Mouse (Mus musculus) hindbrain, embryonic 16.5 days (tissue): ENCODE data around the gene Lbx1. TPM values are rescaled to one million over a fixed set of nuclear protein-coding genes. Genes with fewer than 3 reads are reported as not detected.
A peak's percentile ranks its signal among the peaks of the same experiment; 100 is the strongest.

Experiments
- ATAC-seq: fragments of 200-750 bp; cut with Nextera tagmentation; 2 replicates; pipeline ENCODE4 v1.8.0; 2017; ENCODE audit warnings: moderate TSS enrichment, moderate library complexity
- H3K27ac ChIP-seq: fragments of 300-500 bp; sonication (generic); 2 replicates; pipeline ENCODE4 v1.5.1; 2014; ENCODE audit warnings: low read depth, mild to moderate bottlenecking, control low read depth, low read length, moderate library complexity
- H3K27me3 ChIP-seq: fragments of 300-500 bp; sonication (generic); replicated peaks from 2 replicates; pipeline ENCODE4 v1.6.1; 2014; ENCODE audit warnings: low read length; ENCODE audit not compliant: control insufficient read depth, insufficient read depth
- H3K36me3 ChIP-seq: fragments of 300-500 bp; sonication (generic); 2 replicates; pipeline ENCODE4 v1.6.1; 2014; ENCODE audit warnings: mild to moderate bottlenecking, low read length, moderate library complexity, mixed read lengths; ENCODE audit not compliant: control insufficient read depth, insufficient read depth
- H3K4me1 ChIP-seq: fragments of 300-500 bp; sonication (generic); 2 replicates; pipeline ENCODE4 v1.6.1; 2014; ENCODE audit warnings: low read depth, low read length; ENCODE audit not compliant: control insufficient read depth, insufficient read depth
- H3K4me2 ChIP-seq: fragments of 300-500 bp; sonication (generic); 2 replicates; pipeline ENCODE4 v1.6.1; 2014; ENCODE audit warnings: mild to moderate bottlenecking, low read length, control low read depth, moderate library complexity
- H3K4me3 ChIP-seq: fragments of 300-500 bp; sonication (generic); 2 replicates; pipeline ENCODE4 v1.5.1; 2014; ENCODE audit warnings: mild to moderate bottlenecking, low read length, control low read depth, moderate library complexity
- H3K9ac ChIP-seq: fragments of 300-500 bp; sonication (generic); 2 replicates; pipeline ENCODE4 v1.6.1; 2014; ENCODE audit warnings: low read depth, mild to moderate bottlenecking, control low read depth, low read length, moderate library complexity
- H3K9me3 ChIP-seq: fragments of 300-500 bp; sonication (generic); 2 replicates; pipeline ENCODE4 v1.6.1; 2014; ENCODE audit warnings: mild to moderate bottlenecking, low read length, moderate library complexity; ENCODE audit not compliant: control insufficient read depth
- WGBS: fragments of 180-500 bp; shearing (Covaris S2); extraction: QIAGEN DNeasy Blood & Tissue Kit; methylation state at CpG from one replicate; pipeline ENCODE4 v1.1.7; 2014; 5-methylcytosine and 5-hydroxymethylcytosine counted together
- polyA plus RNA-seq: library from polyadenylated mRNA; unstranded; fragments of >200 nt; fragmentation: Nextera tagmentation; extraction: Ambion mirVana; gene quantifications from 2 replicates; pipeline ENCODE4 v1.2.1, GENCODE M21; 2015

Gene Lbx1
- polyA plus RNA-seq, 1 experiment from 2014 or later = 7.3 TPM

DNA sequence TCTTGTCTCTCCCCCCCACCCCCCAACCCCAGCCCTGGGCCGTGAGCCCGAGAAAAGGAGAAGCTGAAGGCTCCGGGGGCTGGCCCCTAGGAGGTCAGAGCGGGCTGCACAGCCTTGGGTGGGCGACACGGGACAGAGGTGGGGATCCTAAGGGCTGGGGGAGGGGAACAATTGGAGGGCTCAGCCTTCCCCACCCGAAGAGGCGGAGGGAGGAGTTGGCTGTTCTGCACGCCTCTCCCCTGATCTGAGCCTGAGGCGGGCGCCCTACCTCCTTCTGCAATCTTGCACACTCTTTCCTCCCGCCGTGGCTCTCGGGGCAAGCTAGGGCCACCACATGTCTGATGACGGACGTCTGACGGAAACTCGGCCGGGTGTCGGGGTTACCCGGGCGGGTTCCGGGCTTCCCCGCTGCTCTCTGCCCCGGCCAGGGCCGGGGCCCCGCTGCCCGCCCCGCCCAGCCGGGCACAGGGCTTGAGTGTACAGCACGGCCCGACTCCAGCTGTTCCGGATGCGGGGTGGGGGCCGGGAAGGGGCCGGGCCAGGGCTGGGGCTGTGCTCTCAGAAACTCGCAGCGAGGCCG lies 841 bp upstream of the Lbx1 start:
- no peaks in the 10 kb centered on the region for H3K36me3 ChIP-seq
- H3K4me1 ChIP-seq = peaks cover 6% of the 10 kb centered on the region
- 1% methylated on average over 39 of the region's 39 CpGs for WGBS
- H3K9me3 ChIP-seq = no peaks in the 10 kb centered on the region
- peak overlapping the region; percentile 84 for H3K27ac ChIP-seq
- peaks cover 42% of the 10 kb centered on the region for H3K27me3 ChIP-seq
- peak; percentile 60 for ATAC-seq
- H3K4me2 ChIP-seq = peak overlapping the region; percentile 53
- peak overlapping the region; percentile 48 for H3K4me3 ChIP-seq
- H3K9ac ChIP-seq = peak overlapping the region; percentile 52

DNA sequence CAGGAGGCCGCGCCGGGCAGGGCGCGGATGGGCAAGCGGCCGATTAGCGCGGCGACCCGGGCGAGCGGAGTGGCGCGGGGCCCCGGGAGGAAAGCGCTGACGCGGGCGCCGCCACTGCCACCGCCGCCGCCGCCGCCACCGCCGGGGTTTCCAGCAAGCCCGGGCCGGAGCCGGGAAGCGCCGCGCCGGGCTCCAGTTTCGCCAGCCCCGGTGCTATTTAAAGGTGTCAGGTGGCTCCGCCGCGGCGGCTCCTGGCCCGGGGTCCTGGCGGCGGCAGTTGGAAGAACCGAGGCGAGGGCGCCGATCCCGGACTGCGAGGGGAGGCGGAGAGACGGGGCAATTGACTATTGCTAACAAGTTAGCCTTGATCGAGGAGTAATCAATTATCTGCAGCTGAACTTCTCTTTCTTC lies 276 bp downstream of the Lbx1 start:
- H3K4me2 ChIP-seq = peak overlapping the region; percentile 53
- peaks cover 34% of the 10 kb centered on the region for H3K27me3 ChIP-seq
- under 1% methylated on average over 47 of the region's 53 CpGs for WGBS
- no peaks in the 10 kb centered on the region for H3K9me3 ChIP-seq
- peaks cover 8% of the 10 kb centered on the region for H3K4me1 ChIP-seq
- no peaks in the 10 kb centered on the region for H3K36me3 ChIP-seq
- peak overlapping the region; percentile 64 for H3K9ac ChIP-seq
- H3K4me3 ChIP-seq = peak overlapping the region; percentile 48
- peak overlapping the region; percentile 84 for H3K27ac ChIP-seq
- no peak for ATAC-seq

GRCm38 (mm10) chr19:45234771-45235231 lies 811 bp downstream of the Lbx1 start:
- peak overlapping the region; percentile 84 for H3K27ac ChIP-seq
- peak overlapping the region; percentile 64 for H3K9ac ChIP-seq
- under 1% methylated on average over 41 of the region's 42 CpGs for WGBS
- peaks cover 8% of the 10 kb centered on the region for H3K4me1 ChIP-seq
- no peak for ATAC-seq
- peak overlapping the region; percentile 53 for H3K4me2 ChIP-seq
- H3K4me3 ChIP-seq = peak overlapping the region; percentile 48
- peaks cover 31% of the 10 kb centered on the region for H3K27me3 ChIP-seq
- H3K36me3 ChIP-seq = no peaks in the 10 kb centered on the region
- no peaks in the 10 kb centered on the region for H3K9me3 ChIP-seq

GRCm38 (mm10) chr19:45234191-45234770 lies 1.3 kb downstream of the Lbx1 start:
- Histone ChIP-seq H3K27me3 (peaks cover 29% of the 10 kb centered on the region), H3K4me3 (peak overlapping the region; percentile 48), H3K4me2 (peak overlapping the region; percentile 53), H3K9ac (peak overlapping the region; percentile 64), H3K36me3 (no peaks in the 10 kb centered on the region), H3K4me1 (peaks cover 8% of the 10 kb centered on the region), H3K9me3 (no peaks in the 10 kb centered on the region), H3K27ac (peak overlapping the region; percentile 84)
- 1% methylated on average over 22 of the region's 22 CpGs for WGBS
- no peak for ATAC-seq

DNA sequence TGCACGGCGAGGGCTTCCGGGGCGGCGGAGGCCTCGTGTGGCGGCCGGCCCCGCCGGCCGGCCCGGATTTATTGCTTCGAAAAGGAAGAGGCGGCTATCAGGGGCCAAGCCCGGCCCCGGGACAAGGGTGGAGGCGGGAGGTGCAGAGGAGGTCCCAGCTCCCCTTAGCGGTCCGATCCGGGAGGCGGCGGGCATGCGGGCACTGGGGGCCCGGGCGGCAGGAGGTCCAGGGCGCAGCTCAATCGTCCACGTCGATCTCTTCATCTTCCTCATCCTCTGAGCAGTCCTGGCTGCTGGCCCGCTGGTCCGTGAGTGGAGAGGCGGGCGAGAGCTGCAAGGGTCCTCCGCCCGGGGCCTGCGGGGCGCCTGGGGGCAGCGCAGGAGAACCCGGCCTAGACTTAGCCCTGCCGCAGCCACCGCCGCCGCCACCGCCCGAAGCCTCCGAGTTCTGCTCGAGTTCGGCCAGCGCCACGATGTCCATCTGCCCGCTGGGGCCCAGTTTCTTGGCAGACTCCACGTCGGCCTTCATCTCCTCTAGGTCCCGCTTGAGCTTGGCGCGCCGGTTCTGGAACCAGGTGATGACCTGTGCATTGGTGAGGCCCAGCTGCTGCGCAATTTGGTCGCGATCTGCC lies 2.0 kb downstream of the Lbx1 start:
- H3K9ac ChIP-seq = peak overlapping the region; percentile 64
- H3K4me2 ChIP-seq = peak overlapping the region; percentile 53
- no peaks in the 10 kb centered on the region for H3K9me3 ChIP-seq
- peaks cover 8% of the 10 kb centered on the region for H3K4me1 ChIP-seq
- peak overlapping the region; percentile 84 for H3K27ac ChIP-seq
- peaks cover 29% of the 10 kb centered on the region for H3K27me3 ChIP-seq
- H3K36me3 ChIP-seq = no peaks in the 10 kb centered on the region
- H3K4me3 ChIP-seq = peak overlapping the region; percentile 48
- WGBS = under 1% methylated on average over 59 of the region's 60 CpGs
- ATAC-seq = no peak

DNA sequence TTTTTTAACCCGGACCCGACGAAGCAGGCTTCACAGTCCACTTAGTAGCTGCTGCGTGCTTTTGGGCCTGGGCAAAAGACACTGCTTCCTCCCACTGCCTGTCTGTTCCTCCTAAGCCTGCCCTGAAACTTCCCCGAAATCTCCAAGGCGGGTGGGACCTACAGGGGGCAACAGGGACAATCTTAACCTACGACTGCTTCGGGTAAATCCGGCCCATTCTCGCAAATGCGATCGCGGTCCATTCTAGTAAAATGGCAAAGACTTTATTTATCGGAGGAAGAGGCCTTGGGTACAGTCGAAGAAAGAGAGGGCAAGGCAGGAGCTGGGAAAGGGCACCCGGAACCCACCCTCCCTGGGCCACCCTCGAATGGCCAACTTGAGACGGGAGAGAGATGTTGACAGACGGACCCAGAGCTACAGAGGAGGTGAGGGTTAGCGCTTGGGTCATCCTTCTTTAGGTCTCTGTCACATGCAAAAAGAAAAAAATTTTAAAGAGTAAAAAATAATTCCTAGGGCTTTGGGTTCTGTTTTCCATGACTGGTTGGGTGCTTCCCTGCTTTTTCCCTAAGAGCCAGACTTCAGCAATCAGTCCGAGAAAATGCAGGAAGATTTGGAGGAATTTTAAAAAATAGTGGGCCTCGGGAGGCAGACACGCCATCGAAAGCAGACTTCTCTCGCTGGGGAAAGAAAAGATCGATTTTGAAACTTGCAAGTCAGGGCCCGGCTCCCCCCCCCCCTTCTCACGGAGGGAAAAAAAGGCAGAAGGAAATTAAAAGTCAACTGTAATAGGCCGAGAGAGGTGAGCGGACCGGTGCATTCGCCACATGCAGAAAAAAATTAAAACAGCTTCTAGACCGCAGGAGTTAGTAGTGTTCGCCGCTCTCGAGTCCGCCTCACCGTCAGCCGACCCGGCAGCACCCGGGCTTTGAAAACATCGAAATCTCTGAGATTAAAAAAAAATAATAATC lies 2.9 kb downstream of the Lbx1 start:
- peak overlapping the region; percentile 53 for H3K4me2 ChIP-seq
- no peaks in the 10 kb centered on the region for H3K9me3 ChIP-seq
- no peak for ATAC-seq
- 1% methylated on average over 42 of the region's 42 CpGs for WGBS
- peak overlapping the region; percentile 84; the same call in 1 of the 2 replicates for H3K27ac ChIP-seq
- no peak overlapping the region; the same call in 1 of the 2 replicates for H3K9ac ChIP-seq
- no peaks in the 10 kb centered on the region for H3K36me3 ChIP-seq
- peak overlapping the region; percentile 48 for H3K4me3 ChIP-seq
- peaks cover 8% of the 10 kb centered on the region for H3K4me1 ChIP-seq
- H3K27me3 ChIP-seq = peaks cover 30% of the 10 kb centered on the region

DNA sequence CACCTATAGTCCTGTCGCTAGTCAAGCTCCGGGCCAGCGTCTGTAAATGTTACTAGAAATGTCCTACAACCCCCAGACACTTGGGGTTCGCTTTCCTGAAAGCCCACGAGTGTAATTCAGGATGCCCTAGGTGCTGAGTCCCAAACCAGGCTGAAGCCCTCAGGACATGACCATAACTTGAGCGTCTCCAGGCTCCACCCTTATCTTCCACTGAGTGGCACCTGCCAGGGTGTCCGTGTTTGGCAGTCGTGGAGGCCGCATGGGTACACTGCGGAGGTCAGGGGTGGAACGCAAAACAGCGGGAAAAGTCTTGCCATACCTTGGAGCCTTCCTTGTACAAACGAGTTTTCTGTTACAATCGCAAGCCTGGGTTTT lies 3.6 kb downstream of the Lbx1 start:
- Histone ChIP-seq H3K27me3 (peaks cover 30% of the 10 kb centered on the region), H3K4me3 (peak overlapping the region; percentile 48), H3K9me3 (no peaks in the 10 kb centered on the region), H3K4me1 (peaks cover 8% of the 10 kb centered on the region), H3K4me2 (peak overlapping the region; percentile 53), H3K27ac (peak overlapping the region; percentile 84), H3K36me3 (no peaks in the 10 kb centered on the region), H3K9ac (peak overlapping the region; percentile 61; the same call in 1 of the 2 replicates)
- WGBS = under 1% methylated on average over 14 of the region's 14 CpGs
- no peak for ATAC-seq

DNA sequence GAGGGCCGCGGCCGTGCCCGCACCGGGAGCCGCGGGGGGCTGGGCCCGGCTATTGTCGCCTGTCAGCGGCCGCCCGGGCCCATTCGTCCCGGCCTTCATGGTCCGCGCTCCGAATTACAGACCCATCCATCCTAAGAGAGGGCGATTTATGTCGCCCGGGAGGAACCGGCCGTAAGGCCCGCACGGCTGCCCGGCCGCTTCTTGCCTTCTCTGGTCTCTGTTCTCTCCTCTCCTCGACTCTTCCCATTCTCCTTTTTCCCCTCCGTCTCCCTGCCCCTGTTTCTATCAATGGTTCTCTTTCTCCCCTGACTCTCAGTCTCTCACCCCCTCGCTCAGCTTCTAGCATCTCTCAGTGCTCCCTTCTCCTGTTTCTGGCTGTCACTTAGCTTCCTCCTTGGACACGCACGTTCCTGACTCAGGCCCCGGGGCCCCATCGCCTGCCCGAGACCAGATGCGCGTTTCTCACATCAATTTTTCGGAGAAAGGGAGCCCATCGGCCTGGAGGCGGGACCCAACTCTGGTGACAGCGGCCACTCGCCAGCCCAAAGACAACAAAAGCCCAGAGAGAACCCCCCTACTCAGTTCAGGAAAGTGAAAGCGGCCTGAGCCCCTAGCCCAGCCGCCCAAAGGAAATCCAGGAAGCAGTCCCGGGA lies 4.1 kb downstream of the Lbx1 start:
- Histone ChIP-seq H3K9ac (peak overlapping the region; percentile 61), H3K4me2 (peak overlapping the region; percentile 53), H3K9me3 (no peaks in the 10 kb centered on the region), H3K27ac (peak overlapping the region; percentile 84), H3K27me3 (peaks cover 34% of the 10 kb centered on the region), H3K36me3 (no peaks in the 10 kb centered on the region), H3K4me3 (peak overlapping the region; percentile 48), H3K4me1 (peaks cover 7% of the 10 kb centered on the region)
- peak; percentile 32; the same call in 1 of the 2 replicates for ATAC-seq
- under 1% methylated on average over 44 of the region's 44 CpGs for WGBS
